20 mouse cellular contexts compared by ENCODE assay signal in the genomic region with DNA sequence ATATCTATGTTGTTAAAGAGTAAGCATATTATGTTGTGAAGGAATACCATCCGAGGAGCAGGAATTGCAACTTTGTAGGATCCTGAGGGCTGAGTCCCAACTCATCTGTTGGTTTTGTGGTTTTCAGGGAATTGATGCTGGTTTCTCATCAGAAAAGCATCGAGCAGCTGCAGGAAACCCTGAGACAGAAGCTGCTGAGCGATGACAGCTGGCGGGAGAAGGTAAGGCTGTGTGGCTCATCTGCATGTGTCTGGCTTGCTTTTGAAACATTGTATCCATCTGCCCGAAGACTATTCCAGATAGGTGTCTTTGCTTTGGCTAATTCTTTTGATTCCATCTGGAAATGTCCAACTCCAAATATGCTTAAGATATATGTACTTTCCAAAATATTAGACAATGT.
"Had no signal": no experiment of that assay in that cellular context is flagged by ENCODE, and none has a peak within 500 bp of the region (broad histone marks: within the 10 kb centered on the region; RNA-seq: fewer than 3 reads in every experiment).

No protein-coding gene starts in this region.

- ATAC-seq: liver, postnatal 0 days; midbrain, embryonic 13.5 days; midbrain, embryonic 15.5 days had no signal

- H3K27me3 ChIP-seq: lung, embryonic 15.5 days; midbrain, embryonic 13.5 days; midbrain, embryonic 15.5 days; neural tube, embryonic 13.5 days; neural tube, embryonic 15.5 days; stomach, embryonic 15.5 days had no signal

- H3K4me3 ChIP-seq: lung, embryonic 15.5 days; megakaryocyte, embryonic 14.5 days; midbrain, embryonic 13.5 days; midbrain, embryonic 15.5 days; neural tube, embryonic 13.5 days; neural tube, embryonic 15.5 days; stomach, embryonic 15.5 days had no signal

- H3K4me1 ChIP-seq: lung, embryonic 15.5 days; megakaryocyte, embryonic 14.5 days; midbrain, embryonic 13.5 days; midbrain, embryonic 15.5 days; neural tube, embryonic 13.5 days; neural tube, embryonic 15.5 days; stomach, embryonic 15.5 days had no signal

- H3K9me3 ChIP-seq: lung, embryonic 15.5 days; megakaryocyte, embryonic 14.5 days; midbrain, embryonic 13.5 days; midbrain, embryonic 15.5 days; neural tube, embryonic 13.5 days; neural tube, embryonic 15.5 days; stomach, embryonic 15.5 days had no signal

- DNase-seq: liver, postnatal 0 days; lung, adult 2 months; lung, postnatal 14 days; retina, postnatal 1 day; right cerebral cortex, adult 18-20 months; right cerebral cortex, postnatal 25 days; right cerebral cortex, postnatal 4 days; thymus, adult 2 months; thymus, postnatal 25 days; thymus, postnatal 4 days had no signal

- H3K36me3 ChIP-seq: lung, embryonic 15.5 days; midbrain, embryonic 13.5 days; midbrain, embryonic 15.5 days; neural tube, embryonic 13.5 days; neural tube, embryonic 15.5 days; stomach, embryonic 15.5 days had no signal

- H3K9ac ChIP-seq: liver, postnatal 0 days; lung, embryonic 15.5 days; midbrain, embryonic 13.5 days; midbrain, embryonic 15.5 days; neural tube, embryonic 13.5 days; neural tube, embryonic 15.5 days; stomach, embryonic 15.5 days had no signal

- H3K27ac ChIP-seq: lung, embryonic 15.5 days; macrophage; midbrain, embryonic 13.5 days; midbrain, embryonic 15.5 days; neural tube, embryonic 13.5 days; neural tube, embryonic 15.5 days; stomach, embryonic 15.5 days; stomach, postnatal 0 days had no signal

- H3K4me2 ChIP-seq: lung, embryonic 15.5 days; midbrain, embryonic 11.5 days; midbrain, embryonic 13.5 days; midbrain, embryonic 15.5 days; neural tube, embryonic 13.5 days; neural tube, embryonic 15.5 days; stomach, embryonic 15.5 days had no signal
